Comparison of ENCODE assay signal across 9 mouse cellular contexts in the genomic region with DNA sequence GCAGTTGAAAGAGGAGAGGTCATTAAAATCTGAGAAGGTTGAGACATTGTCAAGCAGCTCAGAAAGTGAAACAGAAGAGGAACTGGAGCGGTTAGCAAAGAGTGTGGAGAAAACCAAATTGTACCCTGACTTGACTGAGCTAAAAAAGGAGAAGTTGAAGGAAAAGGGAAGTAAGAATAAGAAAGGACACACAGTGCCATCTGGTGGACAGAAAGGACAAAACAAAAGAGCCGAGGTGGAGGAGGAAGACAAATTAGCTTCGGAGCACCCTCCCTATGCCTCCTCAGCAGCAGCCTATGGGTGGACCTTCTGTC. TPM values are rescaled to one million over a fixed set of nuclear protein-coding genes. Genes with fewer than 3 reads are reported as not detected.
DNase-seq lines count a peak whose midpoint lies in the region; ATAC-seq and TF ChIP-seq lines count a peak whose summit lies in the region.
"Had no signal": no experiment of that assay in that cellular context is flagged by ENCODE, and none has a peak within 500 bp of the region (broad histone marks: within the 10 kb centered on the region; RNA-seq: fewer than 3 reads in every experiment).

No protein-coding gene starts in this region.

- no peak overlapping the region for H3K4me3 ChIP-seq in forebrain, embryonic 14.5 days (ENCODE audit: low read depth, low read length)
- no peak overlapping the region for H3K4me3 ChIP-seq in forebrain, embryonic 11.5 days (ENCODE audit: low read depth, low read length)
- H3K4me3 ChIP-seq in midbrain, postnatal 0 days (ENCODE audit: low read depth, low read length), result no peak overlapping the region
- H3K4me3 ChIP-seq in midbrain, embryonic 13.5 days (replicated peaks), result no peak overlapping the region
- peak overlapping the region; percentile 29 for H3K4me3 ChIP-seq in heart, embryonic 16.5 days (ENCODE audit: low read length)
- H3K4me3 ChIP-seq: hindbrain, embryonic 15.5 days had no signal

- no peak overlapping the region for H3K4me2 ChIP-seq in forebrain, embryonic 14.5 days (ENCODE audit: low read length)
- H3K4me2 ChIP-seq in forebrain, embryonic 11.5 days (ENCODE audit: low read depth, low read length, severe bottlenecking), result no peak overlapping the region
- H3K4me2 ChIP-seq in midbrain, postnatal 0 days (ENCODE audit: low read depth, low read length, poor library complexity, severe bottlenecking), result no peak overlapping the region
- no peak overlapping the region for H3K4me2 ChIP-seq in midbrain, embryonic 13.5 days (replicated peaks)
- H3K4me2 ChIP-seq in heart, embryonic 16.5 days (ENCODE audit: low read depth, low read length), result peak overlapping the region; percentile 8; the same call in 1 of the 2 replicates
- H3K4me2 ChIP-seq: hindbrain, embryonic 15.5 days had no signal

- no peak for ATAC-seq in forebrain, embryonic 14.5 days
- ATAC-seq in forebrain, embryonic 11.5 days (replicated peaks; ENCODE audit: low FRiP score), result no peak
- ATAC-seq in midbrain, postnatal 0 days (ENCODE audit: low FRiP score), result no peak
- no peak for ATAC-seq in midbrain, embryonic 13.5 days
- ATAC-seq in heart, embryonic 16.5 days (replicated peaks; ENCODE audit: extremely low read depth, insufficient read depth, low FRiP score), result no peak

- WGBS in forebrain, embryonic 14.5 days, result 80% methylated on average over 3 of the region's 3 CpGs
- 66% methylated on average over 3 of the region's 3 CpGs for WGBS in forebrain, embryonic 11.5 days
- 69% methylated on average over 3 of the region's 3 CpGs for WGBS in midbrain, postnatal 0 days
- 77% methylated on average over 3 of the region's 3 CpGs for WGBS in midbrain, embryonic 13.5 days
- 60% methylated on average over 3 of the region's 3 CpGs for WGBS in heart, embryonic 16.5 days

- no peaks in the 10 kb centered on the region for H3K27me3 ChIP-seq in forebrain, embryonic 14.5 days (replicated peaks; ENCODE audit: control insufficient read depth, insufficient read depth, low read length)
- H3K27me3 ChIP-seq in forebrain, embryonic 11.5 days (ENCODE audit: control insufficient read depth, insufficient read depth, low read length), result no peaks in the 10 kb centered on the region
- no peaks in the 10 kb centered on the region for H3K27me3 ChIP-seq in midbrain, postnatal 0 days (ENCODE audit: insufficient read depth, low read length)
- no peaks in the 10 kb centered on the region for H3K27me3 ChIP-seq in midbrain, embryonic 13.5 days
- H3K27me3 ChIP-seq in heart, embryonic 16.5 days (ENCODE audit: control insufficient read depth, insufficient read depth, low read length), result no peaks in the 10 kb centered on the region
- H3K27me3 ChIP-seq: hindbrain, embryonic 15.5 days had no signal

- peak; percentile 27 for DNase-seq in forebrain, embryonic 14.5 days (ENCODE audit: low spot score)
- DNase-seq in forebrain, embryonic 11.5 days (ENCODE audit: low spot score), result no peak
- peak; percentile 26 for DNase-seq in midbrain, postnatal 0 days (ENCODE audit: low spot score)
- DNase-seq in naive thymus-derived CD4-positive, alpha-beta T cell, adult 2 months (ENCODE audit: low read depth), result peak; percentile 86
- DNase-seq in right cerebral cortex, postnatal 14 days, result no peak
- DNase-seq in right cerebral cortex, postnatal 4 days, result no peak

- no peak overlapping the region for H3K9ac ChIP-seq in forebrain, embryonic 14.5 days (ENCODE audit: low read length)
- H3K9ac ChIP-seq in forebrain, embryonic 11.5 days (ENCODE audit: low read length), result no peak overlapping the region
- no peak overlapping the region for H3K9ac ChIP-seq in midbrain, postnatal 0 days (replicated peaks; ENCODE audit: low read length, poor library complexity, severe bottlenecking)
- no peak overlapping the region for H3K9ac ChIP-seq in midbrain, embryonic 13.5 days (replicated peaks)
- no peak overlapping the region for H3K9ac ChIP-seq in heart, embryonic 16.5 days (ENCODE audit: low read length)
- H3K9ac ChIP-seq: hindbrain, embryonic 15.5 days had no signal

- TF ChIP-seq CTCF in midbrain, postnatal 0 days (IDR thresholded peaks at IDR 0.05), result peak; percentile 69

- no peaks in the 10 kb centered on the region for H3K4me1 ChIP-seq in forebrain, embryonic 14.5 days (ENCODE audit: control insufficient read depth, insufficient read depth, low read length)
- no peaks in the 10 kb centered on the region for H3K4me1 ChIP-seq in forebrain, embryonic 11.5 days (replicated peaks; ENCODE audit: control insufficient read depth, insufficient read depth, low read length)
- H3K4me1 ChIP-seq in midbrain, postnatal 0 days (ENCODE audit: insufficient read depth, low read length), result no peaks in the 10 kb centered on the region
- no peaks in the 10 kb centered on the region for H3K4me1 ChIP-seq in midbrain, embryonic 13.5 days (replicated peaks)
- H3K4me1 ChIP-seq in heart, embryonic 16.5 days (ENCODE audit: control insufficient read depth, insufficient read depth, low read length), result no peaks in the 10 kb centered on the region
- H3K4me1 ChIP-seq: hindbrain, embryonic 15.5 days had no signal

- H3K36me3 ChIP-seq in forebrain, embryonic 14.5 days (ENCODE audit: control insufficient read depth, insufficient read depth, low read length), result no peaks in the 10 kb centered on the region
- no peaks in the 10 kb centered on the region for H3K36me3 ChIP-seq in forebrain, embryonic 11.5 days (ENCODE audit: control insufficient read depth, insufficient read depth, low read length)
- no peaks in the 10 kb centered on the region for H3K36me3 ChIP-seq in midbrain, postnatal 0 days (ENCODE audit: insufficient read depth, low read length)
- H3K36me3 ChIP-seq in midbrain, embryonic 13.5 days, result peaks cover 16% of the 10 kb centered on the region
- no peaks in the 10 kb centered on the region for H3K36me3 ChIP-seq in heart, embryonic 16.5 days (ENCODE audit: control insufficient read depth, insufficient read depth)
- H3K36me3 ChIP-seq: hindbrain, embryonic 15.5 days had no signal

- H3K9me3 ChIP-seq in forebrain, embryonic 14.5 days (replicated peaks; ENCODE audit: control insufficient read depth, low read length), result no peaks in the 10 kb centered on the region
- no peaks in the 10 kb centered on the region; the same call in 1 of the 2 replicates for H3K9me3 ChIP-seq in forebrain, embryonic 11.5 days (ENCODE audit: control insufficient read depth, low read length)
- H3K9me3 ChIP-seq in midbrain, postnatal 0 days (ENCODE audit: low read length), result no peaks in the 10 kb centered on the region
- H3K9me3 ChIP-seq in midbrain, embryonic 13.5 days, result peaks cover 18% of the 10 kb centered on the region
- 0 out of 2 replicates have a peak, but pooled peaks cover 3% of the 10 kb centered on the region for H3K9me3 ChIP-seq in heart, embryonic 16.5 days (replicated peaks; ENCODE audit: control insufficient read depth, low read length)

- H3K27ac ChIP-seq in forebrain, embryonic 14.5 days (ENCODE audit: low read depth, low read length), result no peak overlapping the region
- H3K27ac ChIP-seq in forebrain, embryonic 11.5 days (ENCODE audit: low read depth, low read length), result no peak overlapping the region
- no peak overlapping the region for H3K27ac ChIP-seq in midbrain, postnatal 0 days (ENCODE audit: low read depth, low read length)
- no peak overlapping the region for H3K27ac ChIP-seq in midbrain, embryonic 13.5 days
- no peak overlapping the region for H3K27ac ChIP-seq in heart, embryonic 16.5 days (ENCODE audit: low read length)
- H3K27ac ChIP-seq: hindbrain, embryonic 15.5 days had no signal

RNA-seq across cellular contexts. Expression of a gene that starts 13.0 kb away (rescaled TPM):
- polyA plus RNA-seq in forebrain, embryonic 14.5 days (2014; fragmentation: Nextera tagmentation; extraction: Ambion mirVana), result 3.6 and 4.8 TPM in 2 replicates
- polyA plus RNA-seq in forebrain, embryonic 11.5 days (2014; fragmentation: Nextera tagmentation; extraction: Ambion mirVana), result 1.5 and 2.1 TPM in 2 replicates
- total RNA-seq in midbrain, postnatal 0 days (2014; rRNA removed), result 6.9 and 7.9 TPM in 2 replicates
- 5.4 and 6.0 TPM in 2 replicates for polyA plus RNA-seq in midbrain, postnatal 0 days (2015; fragmentation: Nextera tagmentation; extraction: Ambion mirVana)
- polyA plus RNA-seq in midbrain, embryonic 13.5 days (2015; fragmentation: Nextera tagmentation; extraction: Ambion mirVana), result 1.8 and 2.9 TPM in 2 replicates
- 0.14 and 0.32 TPM in 2 replicates for polyA plus RNA-seq in heart, embryonic 16.5 days (2015; fragmentation: Nextera tagmentation; extraction: Ambion mirVana)

Comparison
In these comparisons a context has a peak if more than half of its experiments do, and no peak if none do; other contexts are left out.
1. DNase-seq: peak in forebrain, embryonic 14.5 days (single experiment), midbrain, postnatal 0 days (single experiment) and naive thymus-derived CD4-positive, alpha-beta T cell, adult 2 months (single experiment); none in forebrain, embryonic 11.5 days (single experiment), right cerebral cortex, postnatal 14 days (single experiment) and right cerebral cortex, postnatal 4 days (single experiment).